Mouse (Mus musculus) stomach, embryonic 14.5 days (tissue): ENCODE data around the gene Nkapd1. TPM values are rescaled to one million over a fixed set of nuclear protein-coding genes. Genes with fewer than 3 reads are reported as not detected.
A peak's percentile ranks its signal among the peaks of the same experiment; 100 is the strongest.
"Not testable (repeated sequence)": the region's sequence is repeated elsewhere in the genome, so short reads cannot be mapped to it uniquely, and the experiment has no call there.

Source experiments
- ATAC-seq: fragments of 200-750 bp; cut with Nextera tagmentation; 2 replicates; pipeline ENCODE4 v1.8.0; 2017; ENCODE audit warnings: low read depth, moderate TSS enrichment; ENCODE audit not compliant: insufficient number of reproducible peaks, insufficient read depth, low FRiP score
- H3K27ac ChIP-seq: fragments of 300-500 bp; sonication (generic); 2 replicates; pipeline ENCODE4 v1.5.1; 2014; ENCODE audit warnings: mild to moderate bottlenecking, low read length, moderate library complexity, mixed read lengths
- H3K27me3 ChIP-seq: fragments of 300-500 bp; sonication (generic); 2 replicates; pipeline ENCODE4 v1.6.1; 2014; ENCODE audit warnings: low read length, control low read depth, mixed read lengths; ENCODE audit not compliant: control insufficient read depth, insufficient read depth
- H3K36me3 ChIP-seq: fragments of 300-500 bp; sonication (generic); 2 replicates; pipeline ENCODE4 v1.6.1; 2014; ENCODE audit warnings: mild to moderate bottlenecking, control low read depth, low read length, moderate library complexity, mixed read lengths; ENCODE audit not compliant: control insufficient read depth, insufficient read depth
- H3K4me1 ChIP-seq: fragments of 300-500 bp; sonication (generic); 2 replicates; pipeline ENCODE4 v1.6.1; 2014; ENCODE audit warnings: low read length, control low read depth, mixed read lengths; ENCODE audit not compliant: control insufficient read depth, insufficient read depth
- H3K4me2 ChIP-seq: fragments of 300-500 bp; sonication (generic); replicated peaks from 2 replicates; pipeline ENCODE4 v1.6.1; 2014; ENCODE audit warnings: low read depth, low read length, control low read depth
- H3K4me3 ChIP-seq: fragments of 300-500 bp; sonication (generic); 2 replicates; pipeline ENCODE4 v1.5.1; 2014; ENCODE audit warnings: low read depth, low read length, control low read depth
- H3K9ac ChIP-seq: fragments of 300-500 bp; sonication (generic); replicated peaks from 2 replicates; pipeline ENCODE4 v1.6.1; 2014; ENCODE audit warnings: low read depth, mild to moderate bottlenecking, control low read depth, low read length, moderate library complexity, mixed read lengths
- H3K9me3 ChIP-seq: fragments of 300-500 bp; sonication (generic); 2 replicates; pipeline ENCODE4 v1.6.1; 2016; ENCODE audit warnings: low read depth, low read length, control low read depth; ENCODE audit not compliant: control insufficient read depth
- WGBS: fragments of 180-500 bp; shearing (Covaris S2); extraction: QIAGEN DNeasy Blood & Tissue Kit; methylation state at CpG from one replicate; pipeline ENCODE4 v1.1.7; 2014; 5-methylcytosine and 5-hydroxymethylcytosine counted together
- polyA plus RNA-seq: library from polyadenylated mRNA; unstranded; fragments of >200 nt; fragmentation: Nextera tagmentation; extraction: Ambion mirVana; gene quantifications from 2 replicates; pipeline ENCODE4 v1.2.1, GENCODE M21; 2014

Nkapd1 gene
- polyA plus RNA-seq, 1 experiment from 2014 or later, result 26.2 TPM

- no peak overlapping the region for H3K9ac ChIP-seq
- H3K36me3 ChIP-seq, result peaks cover 65% of the 10 kb centered on the region
- H3K9me3 ChIP-seq, result no peaks in the 10 kb centered on the region
- no peak for ATAC-seq
- no peaks in the 10 kb centered on the region for H3K27me3 ChIP-seq
- no peak overlapping the region for H3K4me3 ChIP-seq
- H3K4me2 ChIP-seq, result no peak overlapping the region
- no peaks in the 10 kb centered on the region for H3K4me1 ChIP-seq
- WGBS, result 80% methylated on average over 10 of the region's 10 CpGs
- no peak overlapping the region for H3K27ac ChIP-seq
Measured at GRCm38 (mm10) chr9:50646826-50647370, 29.6 kb upstream of the Nkapd1 start.

DNA sequence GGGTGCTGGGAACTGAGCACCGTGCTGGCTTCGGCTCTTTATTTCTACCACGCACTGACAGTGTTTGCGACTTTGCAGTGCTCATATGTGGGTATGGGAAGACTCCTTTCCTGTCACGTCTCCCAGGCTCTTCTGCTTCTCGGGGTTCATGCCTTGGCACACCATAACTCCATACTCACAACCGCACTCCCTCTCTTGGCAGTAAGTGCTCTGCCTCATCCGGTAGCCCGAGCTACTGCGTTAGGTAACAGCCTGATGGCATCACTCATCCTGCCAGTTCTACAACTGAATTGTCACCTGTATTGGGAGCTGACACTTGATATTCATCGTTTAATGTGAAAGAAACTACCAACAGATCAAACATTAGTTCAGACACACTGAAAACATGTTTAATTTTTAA, 17.0 kb upstream of the Nkapd1 start:
- no peak for ATAC-seq
- H3K27me3 ChIP-seq, result no peaks in the 10 kb centered on the region
- no peak overlapping the region for H3K4me3 ChIP-seq
- H3K36me3 ChIP-seq, result peaks cover 29% of the 10 kb centered on the region
- no peaks in the 10 kb centered on the region for H3K9me3 ChIP-seq
- H3K4me2 ChIP-seq, result no peak overlapping the region
- no peak overlapping the region for H3K9ac ChIP-seq
- WGBS, result 93% methylated on average over 11 of the region's 11 CpGs
- H3K4me1 ChIP-seq, result no peaks in the 10 kb centered on the region
- H3K27ac ChIP-seq, result no peak overlapping the region

DNA sequence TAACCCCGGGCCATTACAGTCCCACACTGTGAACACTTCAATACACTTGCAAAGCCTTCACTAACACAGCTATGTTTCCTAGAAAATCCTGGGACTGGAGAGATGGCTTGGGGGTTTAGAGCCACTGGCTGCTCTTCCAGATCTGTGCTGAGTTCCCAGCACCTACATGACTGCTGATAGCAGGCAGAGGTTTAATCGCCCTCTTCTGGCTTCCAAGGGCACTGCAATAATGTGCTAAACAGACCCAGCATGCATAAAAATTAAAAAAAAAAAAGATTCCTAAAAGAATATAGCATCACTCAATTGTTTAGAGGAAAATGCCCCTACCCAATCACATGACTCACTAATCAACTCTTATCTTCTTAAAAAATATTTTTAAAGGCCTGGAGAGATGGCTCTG, 15.8 kb upstream of the Nkapd1 start:
- Histone ChIP-seq H3K4me2 (no peak overlapping the region), H3K27ac (no peak overlapping the region), H3K9me3 (no peaks in the 10 kb centered on the region), H3K36me3 (peaks cover 22% of the 10 kb centered on the region), H3K27me3 (no peaks in the 10 kb centered on the region), H3K4me3 (no peak overlapping the region), H3K9ac (no peak overlapping the region), H3K4me1 (no peaks in the 10 kb centered on the region)
- WGBS, result 69% methylated on average over 2 of the region's 2 CpGs
- no peak for ATAC-seq

GRCm38 (mm10) chr9:50632016-50632688, 14.9 kb upstream of the Nkapd1 start:
- no peaks in the 10 kb centered on the region for H3K27me3 ChIP-seq
- peaks cover 15% of the 10 kb centered on the region for H3K36me3 ChIP-seq
- H3K27ac ChIP-seq, result no peak overlapping the region
- WGBS, result 83% methylated on average over 6 of the region's 6 CpGs
- H3K4me3 ChIP-seq, result no peak overlapping the region
- no peak overlapping the region for H3K9ac ChIP-seq
- no peaks in the 10 kb centered on the region for H3K4me1 ChIP-seq
- no peak overlapping the region for H3K4me2 ChIP-seq
- H3K9me3 ChIP-seq, result no peaks in the 10 kb centered on the region
- ATAC-seq, result no peak

DNA sequence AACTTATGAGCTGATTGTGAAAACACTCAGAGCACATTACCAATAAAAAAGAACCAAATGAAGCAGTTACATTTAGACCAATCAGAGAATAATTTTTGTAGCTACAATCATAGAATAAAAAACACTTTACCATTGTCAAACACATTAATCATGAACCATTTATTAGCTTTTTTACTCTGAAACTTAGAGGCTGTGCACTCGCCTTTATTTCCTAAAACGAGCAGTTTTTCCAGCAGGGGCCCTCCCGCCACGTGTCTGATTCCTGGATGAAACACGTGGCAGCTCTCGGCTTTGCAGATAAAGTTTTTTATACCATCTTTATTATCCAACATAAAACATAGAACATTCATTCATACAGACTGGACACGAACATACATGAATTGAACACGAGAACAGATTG, 13.6 kb upstream of the Nkapd1 start:
- ATAC-seq, H3K4me1 ChIP-seq, H3K4me2 ChIP-seq, H3K9me3 ChIP-seq, H3K9ac ChIP-seq, H3K4me3 ChIP-seq, H3K27ac ChIP-seq, H3K27me3 ChIP-seq: not testable (repeated sequence)
- WGBS, result 90% methylated on average over 6 of the region's 8 CpGs
- peaks cover 11% of the 10 kb centered on the region for H3K36me3 ChIP-seq

- no peak for ATAC-seq
- WGBS, result 60% methylated on average over 9 of the region's 9 CpGs
- H3K36me3 ChIP-seq, result peaks cover 19% of the 10 kb centered on the region
Measured at GRCm38 (mm10) chr9:50617794-50618330, 598 bp upstream of the Nkapd1 start.

GRCm38 (mm10) chr9:50616161-50616560, 1.1 kb downstream of the Nkapd1 start:
- WGBS, result 33% methylated on average over 11 of the region's 11 CpGs
- Histone ChIP-seq H3K4me1 (0 out of 2 replicates have a peak, but pooled peaks cover 7% of the 10 kb centered on the region), H3K27ac (peak overlapping the region; percentile 97)

More at GRCm38 (mm10) chr9:50617794-50618330, 598 bp upstream of the Nkapd1 start:
- Histone ChIP-seq H3K9ac (0 out of 2 replicates have a peak overlapping the region, but pooled peaks have one; percentile 92), H3K9me3 (no peaks in the 10 kb centered on the region), H3K27ac (no peak overlapping the region), H3K4me3 (peak overlapping the region; percentile 97), H3K4me2 (peak overlapping the region; percentile 72), H3K4me1 (0 out of 2 replicates have a peak, but pooled peaks cover 7% of the 10 kb centered on the region), H3K27me3 (no peaks in the 10 kb centered on the region)

GRCm38 (mm10) chr9:50612115-50612514, 5.1 kb downstream of the Nkapd1 start:
- ATAC-seq, result no peak
- no peak overlapping the region for H3K27ac ChIP-seq
- H3K27me3 ChIP-seq, result no peaks in the 10 kb centered on the region
- no peak overlapping the region for H3K4me3 ChIP-seq
- H3K9me3 ChIP-seq, result no peaks in the 10 kb centered on the region
- WGBS, result 87% methylated on average over 4 of the region's 4 CpGs
- 0 out of 2 replicates have a peak, but pooled peaks cover 5% of the 10 kb centered on the region for H3K4me1 ChIP-seq
- H3K4me2 ChIP-seq, result no peak overlapping the region
- no peak overlapping the region for H3K9ac ChIP-seq
- peaks cover 50% of the 10 kb centered on the region for H3K36me3 ChIP-seq

More at GRCm38 (mm10) chr9:50616161-50616560, 1.1 kb downstream of the Nkapd1 start:
- Histone ChIP-seq H3K27me3 (no peaks in the 10 kb centered on the region), H3K4me2 (peak overlapping the region; percentile 72), H3K36me3 (peaks cover 29% of the 10 kb centered on the region), H3K9me3 (no peaks in the 10 kb centered on the region), H3K9ac (peak overlapping the region; percentile 92), H3K4me3 (peak overlapping the region; percentile 97)
- no peak for ATAC-seq
